Mouse (Mus musculus) midbrain, postnatal 0 days (tissue): ENCODE data around the gene Rnf167. TPM values are rescaled to one million over a fixed set of nuclear protein-coding genes. Genes with fewer than 3 reads are reported as not detected.
A peak's percentile ranks its signal among the peaks of the same experiment; 100 is the strongest.

Source experiments
- ATAC-seq: fragments of 200-750 bp; cut with Nextera tagmentation; 2 replicates; pipeline ENCODE4 v1.8.0; 2017; ENCODE audit warnings: moderate number of reproducible peaks, mild to moderate bottlenecking, moderate TSS enrichment, moderate library complexity; ENCODE audit not compliant: low FRiP score
- DNase-seq: peaks from one replicate; pipeline ENCODE4 v3.0.0-alpha.2; 2015; ENCODE audit warnings: low spot score
- H3K27ac ChIP-seq: fragments of 300-500 bp; sonication (generic); 2 replicates; pipeline ENCODE4 v1.5.1; 2014; ENCODE audit warnings: low read depth, mild to moderate bottlenecking, low read length, mixed read lengths
- H3K27me3 ChIP-seq: fragments of 300-500 bp; sonication (generic); 2 replicates; pipeline ENCODE4 v1.6.1; 2014; ENCODE audit warnings: low read length, control low read depth, mixed read lengths; ENCODE audit not compliant: insufficient read depth
- H3K36me3 ChIP-seq: fragments of 300-500 bp; sonication (generic); 2 replicates; pipeline ENCODE4 v1.6.1; 2014; ENCODE audit warnings: low read length, control low read depth, mixed read lengths; ENCODE audit not compliant: insufficient read depth
- H3K4me1 ChIP-seq: fragments of 300-500 bp; sonication (generic); 2 replicates; pipeline ENCODE4 v1.6.1; 2014; ENCODE audit warnings: mild to moderate bottlenecking, control low read depth, antibody characterized with exemption, low read length, mixed read lengths; ENCODE audit not compliant: insufficient read depth
- H3K4me2 ChIP-seq: fragments of 300-500 bp; sonication (generic); 2 replicates; pipeline ENCODE4 v1.6.1; 2014; ENCODE audit warnings: low read depth, mild to moderate bottlenecking, low read length, mixed read lengths; ENCODE audit not compliant: poor library complexity, severe bottlenecking
- H3K4me3 ChIP-seq: fragments of 300-500 bp; sonication (generic); 2 replicates; pipeline ENCODE4 v1.5.1; 2014; ENCODE audit warnings: low read depth, mild to moderate bottlenecking, low read length, moderate library complexity
- H3K9ac ChIP-seq: fragments of 300-500 bp; sonication (generic); replicated peaks from 2 replicates; pipeline ENCODE4 v1.6.1; 2014; ENCODE audit warnings: mild to moderate bottlenecking, low read length, moderate library complexity, mixed read lengths; ENCODE audit not compliant: poor library complexity, severe bottlenecking
- H3K9me3 ChIP-seq: fragments of 300-500 bp; sonication (generic); 2 replicates; pipeline ENCODE4 v1.6.1; 2016; ENCODE audit warnings: low read length, control low read depth
- CTCF ChIP-seq: IDR thresholded peaks from 2 replicates; pipeline ENCODE4 v1.5.1; 2016; ENCODE audit warnings: antibody characterized with exemption, mild to moderate bottlenecking
- WGBS: fragments of 180-500 bp; shearing (Covaris S2); extraction: QIAGEN DNeasy Blood & Tissue Kit; methylation state at CpG from one replicate; pipeline ENCODE4 v1.1.7; 2014; 5-methylcytosine and 5-hydroxymethylcytosine counted together
- polyA plus RNA-seq: library from polyadenylated mRNA; unstranded; fragments of >200 nt; fragmentation: Nextera tagmentation; extraction: Ambion mirVana; gene quantifications from 2 replicates; pipeline ENCODE4 v1.2.1, GENCODE M21; 2015
- total RNA-seq: library from RNA; depleted of rRNA; stranded (reverse); fragments of >200 nt; gene quantifications from 2 replicates; pipeline ENCODE4 v1.2.3, GENCODE M21; 2014

The Rnf167 gene
- total and polyA plus RNA-seq, 2 experiments from 2014 or later: 74.4 to 97.2 TPM

- DNase-seq (peak; percentile 9), ATAC-seq (no peak)
- peaks cover 14% of the 10 kb centered on the region for H3K4me1 ChIP-seq
- no peak for TF ChIP-seq CTCF
- no peaks in the 10 kb centered on the region for H3K9me3 ChIP-seq
- H3K4me3 ChIP-seq: peak overlapping the region; percentile 76
- peak overlapping the region; percentile 89 for H3K9ac ChIP-seq
- peak overlapping the region; percentile 80 for H3K27ac ChIP-seq
- H3K36me3 ChIP-seq: peaks cover 11% of the 10 kb centered on the region
- WGBS: 9% methylated on average over 8 of the region's 8 CpGs
- no peaks in the 10 kb centered on the region for H3K27me3 ChIP-seq
- H3K4me2 ChIP-seq: peak overlapping the region; percentile 59
Observed at GRCm38 (mm10) chr11:70688372-70688771, 41.3 kb downstream of the Rnf167 start.

- Histone ChIP-seq H3K4me2 (no peak overlapping the region), H3K27ac (no peak overlapping the region), H3K9me3 (no peaks in the 10 kb centered on the region), H3K27me3 (no peaks in the 10 kb centered on the region), H3K9ac (no peak overlapping the region), H3K36me3 (peaks cover under 1% of the 10 kb centered on the region; the same call in 1 of the 2 replicates), H3K4me3 (no peak overlapping the region), H3K4me1 (peaks cover 14% of the 10 kb centered on the region)
- ATAC-seq (no peak), DNase-seq (no peak)
- 53% methylated on average over 4 of the region's 4 CpGs for WGBS
- TF ChIP-seq CTCF: no peak
Observed at GRCm38 (mm10) chr11:70689578-70689977, 42.5 kb downstream of the Rnf167 start.

GRCm38 (mm10) chr11:70693504-70693903, 46.5 kb downstream of the Rnf167 start:
- H3K4me3 ChIP-seq: no peak overlapping the region
- no peak overlapping the region for H3K4me2 ChIP-seq
- H3K9me3 ChIP-seq: no peaks in the 10 kb centered on the region
- ATAC-seq (no peak), DNase-seq (no peak)
- no peak for TF ChIP-seq CTCF
- H3K27me3 ChIP-seq: no peaks in the 10 kb centered on the region
- peaks cover 4% of the 10 kb centered on the region; the same call in 1 of the 2 replicates for H3K4me1 ChIP-seq
- WGBS: 71% methylated on average over 3 of the region's 3 CpGs
- no peak overlapping the region for H3K9ac ChIP-seq
- no peaks in the 10 kb centered on the region for H3K36me3 ChIP-seq
- no peak overlapping the region for H3K27ac ChIP-seq

GRCm38 (mm10) chr11:70697376-70697775, 50.3 kb downstream of the Rnf167 start:
- H3K27me3 ChIP-seq: no peaks in the 10 kb centered on the region
- WGBS: 83% methylated on average over 3 of the region's 3 CpGs
- no peaks in the 10 kb centered on the region for H3K36me3 ChIP-seq
- H3K9ac ChIP-seq: no peak overlapping the region
- peaks cover 9% of the 10 kb centered on the region; the same call in 1 of the 2 replicates for H3K4me1 ChIP-seq
- TF ChIP-seq CTCF: peak; percentile 14; the same call in 1 of the 2 replicates
- DNase-seq: no peak
- no peak overlapping the region for H3K4me2 ChIP-seq
- no peak for ATAC-seq
- no peaks in the 10 kb centered on the region for H3K9me3 ChIP-seq
- no peak overlapping the region for H3K4me3 ChIP-seq
- no peak overlapping the region for H3K27ac ChIP-seq

- no peak overlapping the region for H3K4me2 ChIP-seq
- no peak for ATAC-seq
- H3K9ac ChIP-seq: no peak overlapping the region
- H3K27me3 ChIP-seq: no peaks in the 10 kb centered on the region
- no peaks in the 10 kb centered on the region for H3K9me3 ChIP-seq
- DNase-seq: no peak
- no peak overlapping the region for H3K27ac ChIP-seq
- H3K4me3 ChIP-seq: no peak overlapping the region
- no peak for TF ChIP-seq CTCF
- 73% methylated on average over 2 of the region's 2 CpGs for WGBS
- H3K36me3 ChIP-seq: peaks cover 9% of the 10 kb centered on the region
- H3K4me1 ChIP-seq: peaks cover 9% of the 10 kb centered on the region; the same call in 1 of the 2 replicates
Observed at GRCm38 (mm10) chr11:70699051-70699450, 52.0 kb downstream of the Rnf167 start.

- under 1% methylated on average over 57 of the region's 69 CpGs for WGBS
- no peaks in the 10 kb centered on the region for H3K27me3 ChIP-seq
- peak; percentile 95 for ATAC-seq
- H3K9me3 ChIP-seq: no peaks in the 10 kb centered on the region
- peak; percentile 93 for DNase-seq
- TF ChIP-seq CTCF: no peak
- peaks cover 9% of the 10 kb centered on the region; the same call in 1 of the 2 replicates for H3K4me1 ChIP-seq
- peak within 1 kb of the TSS; percentile 82 for H3K4me2 ChIP-seq
- H3K4me3 ChIP-seq: peak within 1 kb of the TSS; percentile 98
- peak within 1 kb of the TSS; percentile 75 for H3K27ac ChIP-seq
- H3K36me3 ChIP-seq: peaks cover 18% of the 10 kb centered on the region
- H3K9ac ChIP-seq: peak within 1 kb of the TSS; percentile 95
Observed at GRCm38 (mm10) chr11:70699722-70700556, 52.9 kb downstream of the Rnf167 start, which contains the start of the genes Inca1 and Kif1c. Inca1 (minus strand) TSS chr11:70700155. Kif1c (plus strand) TSS chr11:70700548.
